Mouse (Mus musculus) erythroblast, embryonic 14.5 days (primary cell): Measurements from ENCODE around the gene Rhot2. TPM values are rescaled to one million over a fixed set of nuclear protein-coding genes. Genes with fewer than 3 reads are reported as not detected.
"Not testable (repeated sequence)": the region's sequence is repeated elsewhere in the genome, so short reads cannot be mapped to it uniquely, and the experiment has no call there.

Experiments
- H3K27me3 ChIP-seq: 2 replicates; pipeline ENCODE4 v1.6.1; 2012; ENCODE audit warnings: inconsistent platforms; ENCODE audit not compliant: control insufficient read depth
- H3K36me3 ChIP-seq: 2 replicates; pipeline ENCODE4 v1.6.1; 2012; ENCODE audit warnings: mild to moderate bottlenecking, inconsistent platforms; ENCODE audit not compliant: control insufficient read depth
- H3K4me1 ChIP-seq: 2 replicates; pipeline ENCODE4 v1.6.1; 2012; ENCODE audit warnings: inconsistent platforms; ENCODE audit not compliant: control insufficient read depth
- H3K4me3 ChIP-seq: replicated peaks from 2 replicates; pipeline ENCODE3; 2012; ENCODE audit warnings: moderate library complexity, mild to moderate bottlenecking, inconsistent platforms
- H3K9me3 ChIP-seq: 2 replicates; pipeline ENCODE4 v1.6.1; 2012; ENCODE audit warnings: low read length, inconsistent platforms, mixed read lengths; ENCODE audit not compliant: control insufficient read depth
- GATA1 ChIP-seq: IDR thresholded peaks from 2 replicates; pipeline ENCODE4 v1.6.1; 2012; ENCODE audit warnings: low read length, inconsistent platforms, mixed read lengths
- TAL1 ChIP-seq: IDR thresholded peaks from 3 replicates; pipeline ENCODE4 v1.6.1; 2012; ENCODE audit warnings: low read length, inconsistent platforms, mixed read lengths
- polyA plus RNA-seq: library from polyadenylated mRNA; stranded (reverse); fragments of >175 nt; gene quantifications from 2 replicates; pipeline ENCODE4 v1.2.3, GENCODE M21; 2012

Rhot2 gene
- polyA plus RNA-seq, 1 experiment = 19.8 TPM

DNA sequence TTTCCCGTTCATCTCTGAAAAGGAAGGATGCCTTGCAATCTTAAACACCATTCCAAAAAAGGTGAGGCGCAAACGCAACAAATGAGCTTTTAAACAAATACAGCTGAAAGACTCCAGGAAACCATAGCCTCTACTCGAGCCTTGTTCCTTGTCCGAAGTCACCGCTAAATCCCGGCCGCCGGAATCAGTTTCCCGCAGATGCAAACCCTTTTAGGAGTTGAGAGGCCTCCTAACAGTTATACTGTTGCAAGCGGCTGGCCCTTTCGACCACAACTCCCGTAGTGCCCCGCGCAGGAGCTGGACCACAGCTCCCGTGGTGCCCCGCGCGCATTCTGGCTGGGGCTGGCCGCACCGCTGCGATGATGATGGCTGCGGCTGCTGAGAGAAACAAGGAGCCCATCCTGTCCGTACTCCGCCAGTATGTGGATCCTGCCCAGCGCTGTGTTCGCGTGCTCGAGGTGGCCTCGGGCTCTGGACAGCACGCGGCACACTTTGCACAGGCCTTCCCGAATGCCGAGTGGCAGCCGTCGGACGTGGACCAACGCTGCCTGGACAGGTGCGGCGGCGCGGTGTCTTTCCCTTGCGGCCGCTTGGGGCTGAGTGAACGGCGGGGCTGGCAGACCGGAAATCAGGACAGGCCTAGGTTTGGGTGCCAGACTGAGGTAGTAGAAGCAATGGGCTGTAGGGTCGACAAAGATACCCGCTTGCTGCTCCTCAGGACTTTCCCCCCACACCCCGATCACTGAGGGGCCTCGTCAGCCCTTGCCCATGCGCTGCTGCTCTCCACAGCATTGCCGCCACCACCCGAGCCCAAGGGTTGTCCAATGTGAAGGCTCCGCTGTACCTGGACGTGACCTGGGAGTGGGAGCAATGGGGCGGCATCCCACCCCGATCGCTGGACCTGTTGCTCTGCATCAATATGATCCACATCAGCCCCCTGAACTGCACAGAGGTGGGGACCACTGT is 30.8 kb upstream of the Rhot2 start:
- Histone ChIP-seq H3K4me3 (peak overlapping the region; percentile 73), H3K9me3 (no peaks in the 10 kb centered on the region), H3K27me3 (no peaks in the 10 kb centered on the region), H3K4me1 (peaks cover 47% of the 10 kb centered on the region), H3K36me3 (peaks cover 29% of the 10 kb centered on the region)
- TF ChIP-seq GATA1 (no peak), TAL1 (no peak)

DNA sequence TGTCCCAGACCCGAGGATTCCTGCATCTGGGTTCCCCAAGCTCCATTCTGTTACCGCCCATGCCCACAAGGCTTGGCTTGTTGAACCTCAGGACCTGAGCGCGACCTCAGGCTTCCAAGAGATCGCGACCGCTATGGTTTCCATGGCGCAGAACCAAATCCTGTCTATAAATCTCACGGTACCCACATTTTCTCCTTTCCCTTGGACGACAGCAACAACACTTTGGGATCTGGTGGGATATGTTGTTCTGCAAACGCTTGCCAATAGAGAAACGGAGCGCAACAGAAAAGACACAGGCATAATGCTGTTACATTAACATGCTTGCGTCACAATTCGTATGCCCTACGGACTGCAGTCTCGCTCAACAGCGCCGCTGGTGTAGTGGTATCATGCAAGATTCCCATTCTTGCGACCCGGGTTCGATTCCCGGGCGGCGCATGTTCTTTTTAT is 30.1 kb upstream of the Rhot2 start, which contains the start of gene Mettl26:
Gene Mettl26, plus strand, starts transcription at position 354 of the 450 bp plus-strand sequence.
- peak within 1 kb of the TSS; percentile 73 for H3K4me3 ChIP-seq
- no peaks in the 10 kb centered on the region for H3K27me3 ChIP-seq
- TF ChIP-seq TAL1 (no peak), GATA1 (no peak)
- H3K36me3 ChIP-seq = peaks cover 27% of the 10 kb centered on the region
- peaks cover 47% of the 10 kb centered on the region for H3K4me1 ChIP-seq
- no peaks in the 10 kb centered on the region for H3K9me3 ChIP-seq

- Histone ChIP-seq H3K9me3 (no peaks in the 10 kb centered on the region), H3K4me3 (peak overlapping the region; percentile 73), H3K36me3 (peaks cover 22% of the 10 kb centered on the region), H3K27me3 (no peaks in the 10 kb centered on the region), H3K4me1 (peaks cover 47% of the 10 kb centered on the region)
- no peak for TF ChIP-seq GATA1
Observed at GRCm38 (mm10) chr17:25874148-25874720, 29.6 kb upstream of the Rhot2 start.

DNA sequence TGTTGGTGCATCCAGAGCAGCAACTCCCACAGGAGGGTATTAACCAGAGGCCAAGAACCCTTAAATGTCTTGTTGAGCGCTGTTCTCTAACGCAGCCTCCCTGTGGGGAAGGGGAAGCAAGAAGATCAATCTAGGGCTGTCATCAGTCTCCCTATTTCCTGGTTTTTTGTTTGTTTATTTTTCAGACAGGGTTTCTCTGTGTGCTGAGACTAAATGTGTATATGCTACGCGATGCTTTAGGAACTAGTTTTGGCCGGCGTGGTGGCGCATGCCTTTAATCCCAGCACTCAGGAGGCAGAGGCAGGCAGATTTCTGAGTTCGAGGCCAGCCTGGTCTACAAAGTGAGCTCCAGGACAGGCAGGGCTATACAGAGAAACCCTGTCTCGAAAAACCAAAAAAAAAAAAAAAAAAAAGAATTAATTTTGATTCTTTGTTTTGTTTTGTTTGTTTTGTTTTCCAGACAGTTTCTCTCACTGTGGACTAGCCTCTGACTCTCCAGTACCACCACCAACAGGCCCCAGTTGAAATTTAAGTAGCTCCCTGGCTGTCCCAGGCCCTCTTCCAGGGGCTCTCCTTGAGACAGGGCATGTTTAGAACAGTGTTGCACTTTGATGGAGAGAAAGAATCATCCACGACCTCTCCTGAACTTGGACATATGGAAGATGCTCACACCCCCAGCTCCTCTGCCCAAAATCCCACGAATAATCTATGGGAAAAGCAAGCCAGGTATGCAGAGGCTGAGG is 28.9 kb upstream of the Rhot2 start:
- peaks cover 15% of the 10 kb centered on the region for H3K36me3 ChIP-seq
- H3K9me3 ChIP-seq = no peaks in the 10 kb centered on the region
- peak overlapping the region; percentile 73 for H3K4me3 ChIP-seq
- H3K27me3 ChIP-seq = no peaks in the 10 kb centered on the region
- H3K4me1 ChIP-seq = peaks cover 49% of the 10 kb centered on the region
- TF ChIP-seq TAL1 (no peak), GATA1 (no peak)

DNA sequence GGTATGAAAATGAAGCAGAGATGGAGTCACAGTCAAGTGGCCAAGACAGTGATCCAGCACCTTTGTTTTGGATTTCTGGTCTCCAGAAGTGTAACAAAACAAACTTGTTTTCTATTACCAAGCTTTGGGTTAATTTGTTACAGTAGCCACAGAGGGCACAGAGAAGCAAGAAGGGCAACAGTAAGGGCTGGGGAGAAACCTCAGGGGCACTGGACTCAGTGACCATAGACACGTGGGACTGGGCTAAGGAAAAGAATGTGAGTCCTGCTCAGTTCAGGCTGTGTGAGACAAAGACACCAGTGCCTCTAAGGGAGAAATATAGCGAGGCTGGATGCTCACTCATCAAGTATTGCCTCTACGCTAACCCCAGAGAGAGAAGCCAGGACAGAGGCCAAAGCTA is 28.0 kb upstream of the Rhot2 start:
- Histone ChIP-seq H3K36me3 (peaks cover 6% of the 10 kb centered on the region), H3K4me1 (peaks cover 57% of the 10 kb centered on the region), H3K9me3 (no peaks in the 10 kb centered on the region), H3K27me3 (no peaks in the 10 kb centered on the region), H3K4me3 (no peak overlapping the region)
- TF ChIP-seq GATA1 (no peak), TAL1 (no peak)

DNA sequence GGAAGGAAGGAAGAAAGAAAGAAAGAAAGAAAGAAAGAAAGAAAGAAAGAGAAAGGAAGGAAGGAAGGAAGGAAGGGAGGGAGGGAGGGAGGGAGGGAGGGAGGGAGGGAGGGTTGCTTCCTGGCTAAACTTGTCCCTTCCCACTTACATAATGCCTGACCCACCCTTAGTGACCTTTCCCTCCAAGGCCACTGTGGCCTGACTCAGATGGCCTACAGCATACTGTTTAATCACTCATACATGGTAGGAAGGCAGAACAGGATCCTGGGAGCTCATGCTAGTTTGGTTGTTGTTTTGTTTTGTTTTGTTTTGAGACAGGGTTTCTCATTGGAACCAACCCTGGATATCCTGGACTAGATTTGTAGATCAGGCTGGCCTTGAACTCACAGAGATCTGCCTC is 26.9 kb upstream of the Rhot2 start:
- not testable (repeated sequence) for H3K36me3 ChIP-seq, H3K27me3 ChIP-seq, H3K9me3 ChIP-seq, H3K4me3 ChIP-seq
- peaks cover 59% of the 10 kb centered on the region for H3K4me1 ChIP-seq

DNA sequence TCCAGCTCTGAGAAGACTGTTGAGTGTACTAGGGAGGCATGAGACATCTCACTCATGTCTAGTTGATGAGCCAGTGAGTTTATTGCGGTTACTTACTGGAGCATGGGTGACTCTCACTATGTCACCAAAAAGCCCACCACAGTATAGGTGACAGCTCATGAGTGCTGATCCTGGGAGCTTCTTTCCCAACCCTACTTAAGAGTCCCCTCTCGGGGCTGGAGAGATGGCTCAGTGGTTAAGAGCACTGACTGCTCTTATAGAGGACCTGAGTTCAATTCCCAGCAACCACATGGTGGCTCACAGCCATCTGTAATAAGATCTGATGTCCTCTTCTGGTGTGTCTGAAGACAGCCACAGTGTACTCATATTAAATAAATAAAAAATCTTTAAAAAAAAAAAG is 25.3 kb upstream of the Rhot2 start:
- H3K27me3 ChIP-seq = no peaks in the 10 kb centered on the region
- H3K9me3 ChIP-seq = no peaks in the 10 kb centered on the region
- no peak overlapping the region for H3K4me3 ChIP-seq
- TF ChIP-seq GATA1 = no peak
- TF ChIP-seq TAL1 = no peak
- peaks cover 56% of the 10 kb centered on the region for H3K4me1 ChIP-seq
- H3K36me3 ChIP-seq = peaks cover 10% of the 10 kb centered on the region

- H3K4me1 ChIP-seq = peaks cover 55% of the 10 kb centered on the region
- no peaks in the 10 kb centered on the region for H3K9me3 ChIP-seq
- H3K36me3 ChIP-seq = peaks cover 14% of the 10 kb centered on the region
- TF ChIP-seq GATA1 (no peak), TAL1 (no peak)
- no peak overlapping the region for H3K4me3 ChIP-seq
- no peaks in the 10 kb centered on the region for H3K27me3 ChIP-seq
Observed at GRCm38 (mm10) chr17:25869498-25869897, 24.8 kb upstream of the Rhot2 start.

- Histone ChIP-seq H3K36me3 (peaks cover 22% of the 10 kb centered on the region), H3K4me1 (peaks cover 48% of the 10 kb centered on the region), H3K27me3 (no peaks in the 10 kb centered on the region), H3K4me3 (peak within 1 kb of the TSS; percentile 67), H3K9me3 (no peaks in the 10 kb centered on the region)
- TF ChIP-seq GATA1 (no peak), TAL1 (no peak)
Observed at GRCm38 (mm10) chr17:25868601-25869191, 24.0 kb upstream of the Rhot2 start, which contains the start of gene Mcrip2. Gene Mcrip2 (minus strand): TSS chr17:25868764.
